Mouse (Mus musculus): ENCODE measurements around the gene Tmem130.

The Tmem130 gene

DNA sequence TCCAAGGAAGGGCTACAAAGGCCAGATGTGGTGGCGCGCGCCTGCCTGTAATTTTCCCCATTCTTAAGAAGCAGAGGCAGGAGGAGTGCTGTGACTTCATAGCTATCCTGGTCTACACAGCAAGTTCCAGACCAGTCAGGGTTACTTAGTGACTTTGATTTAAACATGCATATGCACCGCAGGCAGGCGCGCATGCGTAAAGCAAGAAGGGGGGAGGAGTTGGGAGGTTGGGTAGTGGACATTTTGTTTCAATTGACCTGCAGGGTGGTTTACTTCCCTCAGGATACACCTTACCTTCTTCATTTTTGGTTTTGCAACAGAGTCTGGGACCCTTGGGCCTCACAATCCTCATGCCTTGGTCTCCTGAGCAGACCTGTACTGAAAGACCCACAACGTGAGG lies 32.4 kb downstream of the Tmem130 start:
- no peak for DNase-seq (ENCODE audit: low spot score)

DNA sequence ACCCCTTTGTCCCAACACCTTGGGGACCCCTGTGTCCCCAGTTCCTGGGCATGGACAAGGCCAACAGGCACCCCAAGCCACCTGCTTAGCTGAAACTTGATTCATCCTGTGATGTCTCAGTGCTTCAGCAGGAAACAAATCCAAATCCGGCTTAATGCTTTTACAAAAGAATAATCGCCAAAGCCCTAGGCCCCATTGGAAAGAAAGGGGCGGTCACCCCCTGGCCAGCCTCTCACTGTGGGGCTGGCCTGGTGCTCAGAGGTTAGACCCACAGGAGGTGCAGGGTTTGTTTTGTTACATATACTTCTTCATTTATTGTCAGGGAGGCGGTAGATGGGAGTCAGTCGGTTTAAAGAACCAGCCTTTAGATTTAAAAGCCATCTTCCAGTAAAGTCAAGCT lies 33.4 kb downstream of the Tmem130 start:
- DNase-seq (ENCODE audit: low spot score): no peak

DNA sequence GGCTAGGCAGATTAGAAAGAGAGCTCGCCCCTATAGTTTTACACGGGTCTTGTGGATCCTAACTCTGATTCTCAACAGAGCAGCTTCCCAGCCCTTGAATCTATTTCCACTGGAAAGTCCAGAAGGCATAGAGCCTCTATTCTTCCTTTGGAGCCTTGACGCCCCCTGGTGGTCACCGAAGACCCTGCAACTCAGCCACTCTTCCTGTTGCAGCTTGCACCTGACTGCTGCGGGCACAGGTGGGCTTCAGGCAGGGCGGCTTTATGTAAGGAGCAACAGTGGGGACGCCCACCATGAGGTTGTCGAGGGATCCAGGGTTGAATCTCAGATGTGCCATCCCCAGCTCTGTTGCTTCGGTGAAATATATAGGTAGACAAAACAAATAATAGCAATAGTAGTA lies 34.5 kb downstream of the Tmem130 start:
- DNase-seq (ENCODE audit: low spot score): peak; percentile 73

DNA sequence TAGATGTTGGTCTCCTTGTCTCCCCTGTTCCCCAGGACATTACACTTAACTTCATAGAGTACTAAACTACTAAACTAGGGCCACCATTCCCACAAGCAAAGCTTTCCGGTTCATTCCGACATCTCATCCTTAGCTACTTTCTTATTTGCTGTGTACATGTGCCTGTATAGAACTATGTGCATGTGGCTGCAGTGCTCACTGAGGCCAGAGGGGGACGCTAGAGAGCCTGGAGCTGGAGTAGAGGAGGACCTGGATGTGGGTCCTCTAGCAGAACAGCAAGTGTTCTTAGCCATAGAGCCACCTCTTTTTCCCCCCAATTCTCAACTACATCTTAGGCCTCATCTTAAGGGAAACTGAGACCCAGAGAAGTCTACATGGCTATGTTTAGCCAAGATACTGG lies 36.1 kb downstream of the Tmem130 start:
- DNase-seq (ENCODE audit: low spot score): no peak

DNA sequence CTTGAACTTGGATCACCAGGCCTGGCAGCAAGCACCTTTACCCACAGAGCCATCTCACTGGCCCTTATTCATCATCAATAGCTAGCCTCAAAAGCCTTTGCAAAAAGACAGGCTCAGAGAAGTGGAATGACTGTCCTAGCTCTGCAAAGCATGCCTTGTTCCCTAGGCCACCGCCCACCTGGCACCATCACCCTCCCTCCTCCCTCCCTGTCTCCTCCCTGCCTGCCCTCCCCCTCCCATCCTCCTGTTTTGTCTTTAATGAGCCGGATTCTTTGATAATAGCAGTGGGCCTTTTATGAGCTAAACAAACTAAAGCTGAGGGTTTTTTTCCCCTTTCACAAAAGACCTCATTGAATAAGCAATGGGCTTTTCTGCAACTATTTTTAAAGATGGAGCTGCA lies 36.7 kb downstream of the Tmem130 start:
- no peak for DNase-seq (ENCODE audit: low spot score)

DNA sequence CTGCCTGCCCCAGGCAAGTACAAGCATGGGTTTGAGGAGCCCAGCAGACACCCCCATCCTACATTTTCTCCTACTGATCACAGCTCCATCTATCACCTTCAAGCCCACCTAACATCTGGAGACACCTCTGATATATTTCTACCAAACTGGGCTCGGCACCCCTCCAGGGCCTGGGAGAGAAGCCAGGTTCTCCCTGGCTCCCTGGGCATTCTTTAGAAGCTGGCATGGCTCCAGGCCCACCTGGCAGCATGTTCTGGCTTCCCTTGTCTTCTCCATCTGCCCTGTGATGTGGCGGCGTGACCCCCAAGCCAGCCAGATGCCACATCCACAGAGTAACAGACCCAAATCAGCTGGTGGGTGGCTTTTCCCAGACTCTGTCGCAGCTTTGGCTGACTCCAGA lies 41.3 kb downstream of the Tmem130 start:
- DNase-seq (ENCODE audit: low spot score): no peak

DNA sequence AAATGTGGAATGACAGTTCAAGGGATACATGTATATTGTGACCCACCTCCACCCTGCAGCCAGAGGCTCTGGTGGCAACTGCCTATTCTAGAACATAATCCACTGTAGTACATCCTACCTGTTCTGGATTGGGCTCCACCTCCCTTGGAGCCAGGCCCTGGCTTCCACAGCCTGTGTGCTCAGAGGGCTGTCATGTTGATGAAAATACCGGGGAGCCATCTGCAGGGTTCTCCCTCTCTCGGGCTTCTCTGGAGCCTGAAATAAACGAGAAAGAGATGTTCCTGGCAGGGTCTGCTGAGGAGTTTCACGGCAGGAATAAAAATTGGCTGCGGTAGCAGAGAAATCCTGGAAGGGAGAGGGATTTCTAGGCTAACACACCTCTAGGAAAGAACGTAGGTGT lies 41.8 kb downstream of the Tmem130 start:
- DNase-seq (ENCODE audit: low spot score): no peak

DNA sequence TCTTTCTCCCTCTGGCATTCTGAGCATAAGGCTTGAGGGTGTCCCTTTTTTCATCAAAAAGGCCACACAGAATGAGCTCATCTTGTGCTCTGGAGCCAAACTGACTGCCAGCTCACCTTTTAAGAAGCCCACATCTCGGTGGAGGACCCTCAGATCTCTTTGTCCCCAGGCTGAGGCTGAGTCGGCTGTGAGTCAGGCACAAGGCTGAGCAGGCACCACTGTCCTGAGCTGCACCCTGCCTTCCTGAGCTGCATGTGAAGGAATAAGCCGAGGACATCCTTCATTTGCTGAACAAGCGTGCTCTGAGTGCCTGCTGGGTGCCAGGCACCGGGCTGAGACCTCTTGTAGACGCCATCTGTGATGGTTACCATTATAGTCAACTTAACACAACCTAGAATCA lies 44.4 kb downstream of the Tmem130 start:
- no peak for DNase-seq (ENCODE audit: low spot score)

DNA sequence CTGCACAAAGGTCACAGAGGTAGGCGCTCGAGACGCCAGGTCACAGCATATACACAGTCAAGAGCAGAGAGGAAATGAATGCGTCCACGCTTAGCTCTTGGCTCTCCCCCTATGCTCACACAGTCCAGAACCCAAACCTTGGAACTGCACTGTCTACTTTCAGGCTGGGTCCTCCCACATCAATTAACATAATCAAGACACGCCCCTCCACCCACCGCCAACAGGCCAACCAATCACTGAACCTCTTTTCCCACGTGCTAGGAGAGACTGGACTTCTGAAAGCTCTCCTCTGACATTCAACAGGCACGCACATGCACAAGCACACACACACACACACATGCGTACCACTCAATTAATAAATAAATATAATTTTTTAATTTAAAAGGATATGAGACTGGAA lies 48.2 kb downstream of the Tmem130 start:
- DNase-seq (ENCODE audit: low spot score): no peak

DNA sequence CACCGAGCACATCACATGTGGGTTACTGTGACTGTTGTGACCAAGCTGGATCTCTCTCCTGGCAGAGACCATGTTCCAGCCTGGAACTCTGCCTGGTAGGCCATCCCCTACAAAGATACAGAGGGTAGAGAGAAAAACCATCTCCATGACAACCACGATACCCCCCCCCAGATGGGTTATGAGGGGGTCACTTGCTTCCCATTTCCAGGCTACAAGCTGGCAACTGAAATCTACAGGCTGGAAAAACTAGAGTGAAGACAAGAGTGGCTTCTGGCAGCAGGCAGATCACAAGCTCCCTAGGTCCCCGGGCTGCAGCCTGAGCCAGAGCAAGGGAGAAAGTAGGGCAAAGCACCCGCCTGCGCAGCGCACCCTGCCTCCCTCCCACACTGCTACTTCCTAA lies 54.0 kb downstream of the Tmem130 start:
- DNase-seq (ENCODE audit: low spot score): no peak

DNA sequence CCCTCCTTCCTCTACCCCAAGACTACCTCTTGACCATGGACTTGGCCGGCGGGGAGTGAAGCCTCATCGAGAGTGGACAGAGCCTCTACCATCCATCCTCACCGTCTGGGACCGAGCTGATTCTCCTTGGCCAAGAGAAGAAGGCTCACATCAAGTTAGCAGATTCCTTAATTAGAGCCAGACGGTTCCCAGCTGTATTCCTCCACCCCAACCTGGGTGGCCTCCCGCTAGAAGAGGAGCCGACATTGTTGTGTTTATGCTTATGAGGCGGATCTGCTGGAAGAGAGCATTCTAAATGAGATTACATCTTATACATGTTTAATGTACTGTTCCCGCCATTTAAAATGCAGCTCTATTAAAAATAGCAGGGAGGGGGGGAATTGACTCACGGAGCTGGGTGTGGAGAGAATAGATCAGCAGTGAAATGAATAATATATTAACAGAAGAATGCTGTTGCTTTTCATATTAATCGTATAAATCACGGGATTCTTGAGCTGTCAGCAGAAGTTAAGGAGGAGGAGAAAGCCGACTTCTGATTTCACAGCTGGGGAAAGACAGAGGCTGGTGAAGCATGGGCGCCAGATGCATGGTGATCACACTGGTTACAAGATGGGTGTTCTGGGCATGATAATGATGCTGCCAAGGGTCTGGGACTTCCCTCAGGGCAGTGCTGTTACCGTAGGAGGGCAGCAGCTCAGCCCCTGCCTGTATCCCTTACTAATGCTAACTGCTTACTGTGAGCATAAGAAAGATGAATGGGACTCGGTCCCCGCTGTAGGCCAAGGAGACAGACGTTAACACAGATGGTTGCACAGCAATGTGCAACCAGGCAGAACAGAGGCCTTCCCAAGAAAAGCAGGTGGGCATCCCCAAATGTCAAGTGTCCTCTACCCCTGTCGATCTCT lies 57.9 kb downstream of the Tmem130 start:
- DNase-seq (ENCODE audit: low spot score): no peak

DNA sequence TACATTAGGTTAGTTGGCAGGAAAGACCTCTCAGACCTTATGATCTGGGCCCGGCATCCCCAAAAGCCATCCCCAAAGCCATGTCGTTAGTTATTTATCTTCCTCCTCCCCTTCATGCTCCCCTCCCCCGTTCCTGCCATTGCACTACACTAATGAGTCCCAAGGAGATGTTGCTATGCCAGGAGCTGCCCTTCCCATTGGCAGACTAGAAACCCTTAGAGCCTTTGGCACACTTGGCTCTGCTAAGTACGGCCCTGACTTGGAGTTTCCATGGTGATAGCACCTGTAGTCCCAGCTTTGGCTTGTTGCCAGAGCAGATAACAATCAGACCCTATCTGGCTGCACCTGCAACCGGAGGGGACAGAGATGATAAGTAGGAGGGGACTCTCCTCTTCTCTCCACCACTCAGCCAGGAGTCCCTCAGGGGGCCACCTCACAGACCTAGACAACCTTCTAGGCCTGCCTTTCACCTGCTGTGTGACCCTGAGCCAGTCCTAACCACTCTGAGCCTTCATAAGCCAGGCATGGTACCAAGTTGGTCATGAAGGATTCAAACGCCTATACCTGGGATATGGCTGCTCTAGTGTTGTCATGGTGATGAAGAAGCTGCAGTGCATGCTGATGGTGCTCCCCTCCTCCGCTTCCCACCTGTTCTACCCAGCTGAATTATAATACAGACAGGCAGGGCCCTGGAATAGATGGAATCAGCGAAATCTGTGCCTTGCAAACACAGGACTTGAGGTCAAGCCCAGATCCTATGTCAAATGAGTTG lies 66.1 kb downstream of the Tmem130 start:
- no peak for DNase-seq (ENCODE audit: low spot score)

DNA sequence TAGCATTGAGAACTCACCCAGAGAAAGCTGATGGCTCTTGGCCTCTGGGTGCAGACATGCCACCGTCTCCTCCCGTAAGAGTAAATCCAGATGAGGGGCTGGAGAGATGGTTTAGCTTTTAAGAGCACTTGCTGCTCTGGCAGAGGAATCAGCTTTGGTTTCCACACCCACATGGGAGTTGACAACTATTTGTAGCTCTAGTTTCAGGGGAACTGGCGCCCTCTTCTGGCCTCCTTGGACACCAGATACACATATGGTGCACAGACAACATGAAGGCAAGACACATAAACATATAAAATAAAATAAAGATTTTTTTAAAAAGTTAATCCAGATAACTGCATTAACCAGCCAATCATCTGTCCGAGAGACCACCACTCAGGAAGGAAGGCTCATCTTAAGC lies 67.5 kb downstream of the Tmem130 start:
- no peak for DNase-seq (ENCODE audit: low spot score)

DNA sequence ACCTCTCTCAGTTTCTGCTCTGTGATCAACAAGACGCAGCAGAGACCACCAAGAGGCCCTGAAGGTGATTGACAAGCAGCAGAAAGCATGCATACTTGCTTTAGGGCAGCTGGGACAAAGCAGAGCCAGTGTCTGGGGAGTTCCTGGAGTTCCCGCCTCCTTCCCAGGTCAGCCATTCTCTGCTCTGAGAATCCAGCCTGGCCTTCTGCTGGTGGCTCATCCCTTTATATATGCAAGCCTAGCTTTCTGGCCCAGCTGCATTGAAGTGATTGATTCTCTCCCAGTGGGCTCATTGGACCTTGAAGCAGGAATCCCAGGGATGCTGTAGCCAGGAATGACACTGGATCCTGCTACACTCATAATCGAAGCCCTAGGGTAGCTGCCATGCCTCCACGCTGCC lies 70.2 kb downstream of the Tmem130 start:
- DNase-seq (ENCODE audit: low spot score): no peak

DNA sequence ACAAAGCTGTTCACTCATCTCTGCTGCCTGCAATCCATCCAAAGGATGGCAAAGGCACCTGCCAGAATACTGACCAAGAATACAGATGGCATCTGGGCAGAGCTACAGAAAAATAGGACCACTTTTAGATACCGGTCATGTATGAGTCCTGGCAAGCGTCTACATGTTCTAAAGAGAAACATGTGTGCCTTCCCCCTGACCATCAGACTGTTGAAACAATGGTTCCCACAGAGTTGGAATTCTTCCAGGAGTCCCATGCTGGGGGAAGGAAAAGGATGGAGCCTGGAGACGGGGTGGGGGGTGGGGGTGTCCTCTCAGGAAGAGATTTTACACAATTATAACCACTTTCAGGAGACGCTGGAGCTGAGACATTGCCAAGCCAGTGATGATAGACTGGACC lies 73.2 kb downstream of the Tmem130 start:
- DNase-seq (ENCODE audit: low spot score): no peak

Measured in urinary bladder, postnatal 25 days (tissue).